Mouse (Mus musculus) forebrain, embryonic 11.5 days (tissue): ENCODE data around the gene Rbm20. TPM values are rescaled to one million over a fixed set of nuclear protein-coding genes. Genes with fewer than 3 reads are reported as not detected.
"Not testable (repeated sequence)": the region's sequence is repeated elsewhere in the genome, so short reads cannot be mapped to it uniquely, and the experiment has no call there.

Source experiments
- ATAC-seq: fragments of 200-750 bp; cut with Nextera tagmentation; replicated peaks from 2 replicates; pipeline ENCODE4 v1.8.0; 2017; ENCODE audit warnings: moderate TSS enrichment; ENCODE audit not compliant: low FRiP score
- DNase-seq: peaks from one replicate; pipeline ENCODE4 v3.0.0-alpha.2; 2017; ENCODE audit warnings: low spot score
- H3K27ac ChIP-seq: fragments of 300-500 bp; sonication (generic); 2 replicates; pipeline ENCODE4 v1.5.1; 2014; ENCODE audit warnings: low read depth, low read length
- H3K27me3 ChIP-seq: fragments of 300-500 bp; sonication (generic); 2 replicates; pipeline ENCODE4 v1.6.1; 2014; ENCODE audit warnings: mild to moderate bottlenecking, low read length, mixed read lengths; ENCODE audit not compliant: control insufficient read depth, insufficient read depth
- H3K36me3 ChIP-seq: fragments of 300-500 bp; sonication (generic); 2 replicates; pipeline ENCODE4 v1.6.1; 2014; ENCODE audit warnings: mild to moderate bottlenecking, low read length, moderate library complexity, mixed read lengths; ENCODE audit not compliant: control insufficient read depth, insufficient read depth
- H3K4me1 ChIP-seq: fragments of 300-500 bp; sonication (generic); replicated peaks from 2 replicates; pipeline ENCODE4 v1.6.1; 2014; ENCODE audit warnings: low read length, mixed read lengths; ENCODE audit not compliant: control insufficient read depth, insufficient read depth
- H3K4me2 ChIP-seq: fragments of 300-500 bp; sonication (generic); 2 replicates; pipeline ENCODE4 v1.6.1; 2014; ENCODE audit warnings: low read depth, mild to moderate bottlenecking, low read length, moderate library complexity, mixed read lengths; ENCODE audit not compliant: severe bottlenecking
- H3K4me3 ChIP-seq: fragments of 300-500 bp; sonication (generic); 2 replicates; pipeline ENCODE4 v1.5.1; 2014; ENCODE audit warnings: low read depth, low read length
- H3K9ac ChIP-seq: fragments of 300-500 bp; sonication (generic); 2 replicates; pipeline ENCODE4 v1.6.1; 2014; ENCODE audit warnings: low read length
- H3K9me3 ChIP-seq: fragments of 300-500 bp; sonication (generic); 2 replicates; pipeline ENCODE4 v1.6.1; 2016; ENCODE audit warnings: low read length, mixed read lengths; ENCODE audit not compliant: control insufficient read depth
- WGBS: fragments of 180-500 bp; shearing (Covaris S2); extraction: QIAGEN DNeasy Blood & Tissue Kit; methylation state at CpG from one replicate; pipeline ENCODE4 v1.1.7; 2014; 5-methylcytosine and 5-hydroxymethylcytosine counted together
- polyA plus RNA-seq: library from polyadenylated mRNA; unstranded; fragments of >200 nt; fragmentation: Nextera tagmentation; extraction: Ambion mirVana; gene quantifications from 2 replicates; pipeline ENCODE4 v1.2.1, GENCODE M21; 2014

Gene Rbm20
- polyA plus RNA-seq, 1 experiment from 2014 or later, result 4.6 TPM

DNA sequence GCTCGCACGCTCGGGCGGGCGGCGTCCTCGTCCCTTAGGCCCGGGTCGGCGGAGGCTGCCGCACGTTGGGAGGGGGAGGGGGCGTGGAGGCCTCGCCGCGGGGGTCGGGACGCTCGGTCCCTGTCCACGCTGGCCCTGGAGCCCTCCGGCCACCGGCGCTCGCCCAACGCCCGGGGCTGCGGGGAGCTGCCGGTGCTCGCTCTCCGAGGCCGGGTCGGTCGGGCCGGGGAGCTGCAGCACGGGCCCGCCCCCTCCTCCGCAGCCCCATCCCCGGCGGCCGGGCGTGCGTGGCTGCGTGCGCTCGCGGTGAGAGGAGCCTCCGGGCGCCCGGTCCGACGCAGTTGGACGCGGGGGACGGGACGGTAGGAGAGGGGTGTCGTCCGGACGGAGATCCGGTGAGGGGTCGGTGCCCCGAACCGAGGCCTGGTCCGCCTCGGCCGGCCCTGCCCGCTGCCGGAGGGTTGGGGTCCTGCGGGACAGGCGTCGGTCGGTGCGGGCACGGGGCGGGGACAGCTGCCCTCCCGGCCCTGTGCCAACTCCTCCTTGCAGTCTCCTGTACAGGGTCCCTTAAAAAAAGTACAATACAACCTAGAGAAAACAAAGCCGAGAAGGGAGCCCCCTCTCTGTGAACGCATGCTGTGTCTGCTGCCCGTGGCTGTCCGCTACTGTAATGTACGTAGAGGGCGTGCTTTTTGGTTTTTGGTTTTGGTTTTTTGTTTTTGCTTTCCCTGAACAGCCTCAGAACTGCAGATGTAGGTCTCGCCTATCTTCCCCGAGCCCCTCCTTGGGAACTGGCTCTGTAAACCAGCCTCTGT, 226.6 kb downstream of the Rbm20 start:
- H3K4me2 ChIP-seq, result peak overlapping the region; percentile 74
- H3K4me3 ChIP-seq, result peak overlapping the region; percentile 84
- H3K9ac ChIP-seq, result peak overlapping the region; percentile 81
- no peaks in the 10 kb centered on the region for H3K36me3 ChIP-seq
- H3K9me3 ChIP-seq, result no peaks in the 10 kb centered on the region
- under 1% methylated on average over 66 of the region's 83 CpGs for WGBS
- peak overlapping the region; percentile 54 for H3K27ac ChIP-seq
- H3K27me3 ChIP-seq, result no peaks in the 10 kb centered on the region
- H3K4me1 ChIP-seq, result no peaks in the 10 kb centered on the region; the same call in 1 of the 2 replicates
- ATAC-seq (peak; percentile 72), DNase-seq (no peak)

DNA sequence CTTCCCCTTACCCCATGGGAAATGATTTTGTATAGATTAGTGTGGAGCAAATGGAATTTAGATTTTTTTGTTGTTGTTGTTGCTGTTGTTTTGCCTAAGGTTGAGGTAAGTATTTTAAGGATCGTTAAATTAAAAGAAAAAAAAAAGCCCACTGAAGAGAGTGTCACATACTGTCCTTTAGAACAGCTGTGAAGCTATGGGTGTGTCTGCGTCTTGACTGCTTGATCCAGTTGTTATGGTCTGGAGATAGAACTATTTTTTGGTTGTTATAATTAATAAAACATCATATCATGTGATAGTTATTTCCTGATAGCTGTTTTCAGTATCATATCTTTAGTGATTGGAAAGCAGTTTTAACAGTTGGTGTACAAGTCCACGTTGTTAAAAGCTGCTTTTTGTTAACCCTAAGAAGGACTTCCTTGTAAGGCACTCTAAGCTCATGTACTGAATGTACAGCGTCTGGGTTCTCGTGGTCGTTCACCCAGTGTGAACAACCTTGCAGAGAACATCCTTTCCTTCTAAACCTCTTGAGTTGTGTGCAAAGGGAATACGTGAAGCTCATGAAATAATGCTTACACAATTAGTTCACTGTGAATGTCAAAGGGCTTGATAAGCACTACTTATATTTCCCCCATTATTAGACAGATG, 227.9 kb downstream of the Rbm20 start:
- peak; percentile 4 for DNase-seq
- Histone ChIP-seq H3K4me2 (peak overlapping the region; percentile 74; the same call in 1 of the 2 replicates), H3K27ac (no peak overlapping the region), H3K9me3 (no peaks in the 10 kb centered on the region), H3K9ac (no peak overlapping the region), H3K27me3 (no peaks in the 10 kb centered on the region), H3K36me3 (no peaks in the 10 kb centered on the region), H3K4me3 (peak overlapping the region; percentile 84; the same call in 1 of the 2 replicates), H3K4me1 (no peaks in the 10 kb centered on the region; the same call in 1 of the 2 replicates)
- WGBS, result 84% methylated on average over 7 of the region's 7 CpGs
- no peak for ATAC-seq

DNA sequence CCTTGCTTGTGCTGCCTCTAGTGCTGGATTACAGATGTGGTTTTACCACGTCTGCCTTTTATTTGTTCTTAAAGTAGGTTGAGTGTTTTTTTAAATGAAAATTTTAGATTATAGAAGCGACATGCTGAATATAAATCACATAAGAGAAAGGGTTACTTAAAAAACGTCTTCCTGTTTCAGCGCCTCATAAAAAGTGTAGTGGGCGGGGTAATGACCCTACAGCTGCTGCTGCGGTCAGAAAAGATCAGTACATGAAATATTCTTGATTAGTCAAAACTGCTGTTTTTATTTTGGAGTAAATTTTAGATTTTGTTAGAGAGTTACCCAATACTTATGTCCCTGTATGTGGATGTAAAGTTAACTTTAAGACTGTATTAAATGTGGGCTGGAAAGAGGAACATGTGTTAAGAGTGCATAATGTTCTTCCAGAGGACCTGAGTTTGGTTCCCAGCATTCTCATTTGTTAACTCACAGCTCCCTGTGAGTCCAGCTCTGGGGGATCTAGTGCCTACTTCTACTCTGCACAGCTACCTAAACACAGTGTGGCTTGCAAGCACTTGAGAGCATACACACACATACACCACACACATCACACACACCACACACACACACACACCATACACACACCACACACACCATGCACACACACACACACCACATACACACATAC, 229.1 kb downstream of the Rbm20 start:
- no peak overlapping the region for H3K27ac ChIP-seq
- no peaks in the 10 kb centered on the region for H3K36me3 ChIP-seq
- H3K9me3 ChIP-seq, result no peaks in the 10 kb centered on the region
- H3K27me3 ChIP-seq, result no peaks in the 10 kb centered on the region
- no peaks in the 10 kb centered on the region; the same call in 1 of the 2 replicates for H3K4me1 ChIP-seq
- 78% methylated on average over 6 of the region's 6 CpGs for WGBS
- no peak for ATAC-seq
- H3K4me2 ChIP-seq, result no peak overlapping the region
- no peak overlapping the region for H3K9ac ChIP-seq
- DNase-seq, result peak; percentile 19
- H3K4me3 ChIP-seq, result no peak overlapping the region

DNA sequence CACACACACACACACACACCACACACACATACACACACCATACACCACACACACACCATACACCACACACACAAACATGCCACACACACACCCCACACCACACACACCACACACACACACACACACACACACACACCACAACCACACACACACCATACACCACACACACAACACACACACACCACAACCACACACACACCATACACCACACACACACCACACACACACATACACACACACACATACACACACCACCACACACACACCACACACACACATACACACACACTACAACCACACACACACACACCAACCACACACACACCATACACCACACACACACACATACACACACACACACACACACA, 229.6 kb downstream of the Rbm20 start:
- not testable (repeated sequence) for H3K9me3 ChIP-seq, H3K27me3 ChIP-seq, ATAC-seq, H3K4me1 ChIP-seq, H3K27ac ChIP-seq, DNase-seq, H3K4me3 ChIP-seq, H3K4me2 ChIP-seq, H3K36me3 ChIP-seq, H3K9ac ChIP-seq

DNA sequence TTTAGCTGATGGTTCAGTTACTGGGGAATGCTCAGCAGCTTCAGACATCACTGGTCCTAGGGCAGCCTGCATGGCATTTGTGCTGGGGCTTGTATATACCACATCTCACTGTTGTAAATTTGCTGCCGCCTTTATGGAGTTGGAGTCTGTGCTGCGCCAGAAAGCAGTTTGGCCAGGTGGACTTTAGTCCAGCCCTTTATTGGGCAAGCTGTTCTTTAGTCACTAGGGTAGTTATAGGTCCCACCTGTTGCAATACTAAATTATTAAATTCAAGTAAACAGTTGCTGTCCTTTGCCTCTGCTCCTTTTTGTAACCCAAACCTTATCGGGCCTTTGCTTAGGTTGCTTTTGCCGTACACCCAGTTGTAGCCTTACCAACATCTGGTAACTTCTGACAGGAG, 237.8 kb downstream of the Rbm20 start:
- Histone ChIP-seq H3K4me3 (no peak overlapping the region), H3K9me3 (no peaks in the 10 kb centered on the region), H3K4me1 (no peaks in the 10 kb centered on the region), H3K9ac (no peak overlapping the region), H3K27ac (no peak overlapping the region), H3K27me3 (no peaks in the 10 kb centered on the region), H3K4me2 (no peak overlapping the region), H3K36me3 (no peaks in the 10 kb centered on the region; the same call in 1 of the 2 replicates)
- no peak for ATAC-seq
- over 99% methylated on average over 4 of the region's 4 CpGs for WGBS
- DNase-seq, result no peak

Other genes with a start within 250 kb of the Rbm20 start
- gene Dusp5, start 148.2 kb upstream of the Rbm20 start, polyA plus RNA-seq, result 4.4 and 4.5 TPM in 2 replicates
- gene Nutf2-ps1, start 88.2 kb upstream of the Rbm20 start, polyA plus RNA-seq, result 433 and 467 TPM in 2 replicates
- 94.1 and 101 TPM in 2 replicates for gene Smc3, start 76.9 kb upstream of the Rbm20 start, polyA plus RNA-seq
- 84.0 and 90.6 TPM in 2 replicates for gene Pdcd4, start 214.9 kb downstream of the Rbm20 start, polyA plus RNA-seq